Mouse (Mus musculus) midbrain, embryonic 13.5 days (tissue): Measurements from ENCODE around the gene Igf2bp2. TPM values are rescaled to one million over a fixed set of nuclear protein-coding genes. Genes with fewer than 3 reads are reported as not detected.
A peak's percentile ranks its signal among the peaks of the same experiment; 100 is the strongest.

Experiments used
- ATAC-seq: fragments of 200-750 bp; cut with Nextera tagmentation; 2 replicates; pipeline ENCODE4 v1.8.0; 2017; ENCODE audit warnings: mild to moderate bottlenecking, moderate TSS enrichment, moderate library complexity
- H3K27ac ChIP-seq: fragments of 300-500 bp; sonication (generic); 2 replicates; pipeline ENCODE4 v1.5.1; 2015; ENCODE audit warnings: inconsistent platforms, mild to moderate bottlenecking, moderate library complexity
- H3K27me3 ChIP-seq: fragments of 300-500 bp; sonication (generic); 2 replicates; pipeline ENCODE4 v1.6.1; 2015; ENCODE audit warnings: mild to moderate bottlenecking, inconsistent platforms
- H3K36me3 ChIP-seq: fragments of 300-500 bp; sonication (generic); 2 replicates; pipeline ENCODE4 v1.6.1; 2015; ENCODE audit warnings: mild to moderate bottlenecking, inconsistent platforms
- H3K4me1 ChIP-seq: fragments of 300-500 bp; sonication (generic); replicated peaks from 2 replicates; pipeline ENCODE4 v1.6.1; 2015; ENCODE audit warnings: inconsistent platforms
- H3K4me2 ChIP-seq: fragments of 300-500 bp; sonication (generic); replicated peaks from 2 replicates; pipeline ENCODE4 v1.6.1; 2015; ENCODE audit warnings: moderate library complexity, mild to moderate bottlenecking, inconsistent platforms
- H3K4me3 ChIP-seq: fragments of 300-500 bp; sonication (generic); replicated peaks from 2 replicates; pipeline ENCODE4 v1.5.1; 2015; ENCODE audit warnings: mild to moderate bottlenecking, inconsistent platforms
- H3K9ac ChIP-seq: fragments of 300-500 bp; sonication (generic); replicated peaks from 2 replicates; pipeline ENCODE4 v1.6.1; 2015; ENCODE audit warnings: mild to moderate bottlenecking, inconsistent platforms
- H3K9me3 ChIP-seq: fragments of 300-500 bp; sonication (generic); 2 replicates; pipeline ENCODE4 v1.6.1; 2016; ENCODE audit warnings: mild to moderate bottlenecking, inconsistent platforms
- WGBS: fragments of 180-500 bp; shearing (Covaris S2); methylation state at CpG from one replicate; pipeline ENCODE4 v1.1.7; 2015; 5-methylcytosine and 5-hydroxymethylcytosine counted together
- polyA plus RNA-seq: library from polyadenylated mRNA; unstranded; fragments of >200 nt; fragmentation: Nextera tagmentation; extraction: Ambion mirVana; gene quantifications from 2 replicates; pipeline ENCODE4 v1.2.1, GENCODE M21; 2015

The Igf2bp2 gene
- polyA plus RNA-seq, 1 experiment from 2014 or later = 32.2 TPM

DNA sequence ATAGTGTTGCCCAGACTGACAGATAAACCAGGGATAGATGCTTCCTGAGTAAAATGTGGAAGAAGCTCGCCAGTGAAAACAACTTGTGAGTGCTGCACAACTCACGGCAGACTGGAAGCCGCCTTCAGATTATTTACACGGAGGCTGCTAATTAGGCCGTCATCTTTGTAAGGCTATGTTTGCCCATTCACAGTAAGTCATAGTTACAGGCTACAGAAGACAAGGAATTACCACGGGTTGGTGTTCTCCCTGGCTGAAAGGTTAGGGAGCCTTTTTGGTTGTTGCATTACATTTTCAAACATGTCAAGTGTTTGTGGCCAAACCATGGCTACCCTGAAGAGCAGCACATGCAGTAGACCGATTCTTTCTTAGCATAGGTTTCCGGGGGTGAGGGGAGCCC is 1.3 kb upstream of the Igf2bp2 start:
- Histone ChIP-seq H3K36me3 (no peaks in the 10 kb centered on the region), H3K27me3 (no peaks in the 10 kb centered on the region; the same call in 1 of the 2 replicates), H3K27ac (no peak overlapping the region), H3K4me1 (peaks cover 20% of the 10 kb centered on the region), H3K4me3 (no peak overlapping the region), H3K4me2 (0 out of 2 replicates have a peak overlapping the region, but pooled peaks have one; percentile 89), H3K9me3 (no peaks in the 10 kb centered on the region), H3K9ac (no peak overlapping the region)
- ATAC-seq = no peak
- 60% methylated on average over 8 of the region's 8 CpGs for WGBS

DNA sequence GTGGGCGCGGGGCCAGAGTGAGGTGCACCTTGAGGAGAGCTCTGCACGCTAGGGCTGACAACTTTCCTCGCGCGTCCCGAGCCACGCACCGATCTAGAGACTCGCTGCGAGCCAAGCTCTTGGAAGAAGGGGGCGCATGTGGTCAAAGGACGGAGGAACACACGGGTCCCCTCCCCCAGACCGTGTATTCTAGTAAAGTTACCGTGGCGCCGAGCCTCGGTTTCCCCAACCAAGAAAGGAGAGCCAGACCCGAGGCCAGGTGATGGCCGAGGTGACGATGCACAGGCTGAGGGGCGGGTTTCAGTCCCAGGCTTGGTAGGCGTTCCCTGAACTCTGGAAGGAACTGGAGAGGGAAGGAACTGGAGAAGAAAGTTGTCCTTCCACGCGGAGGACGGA is 355 bp upstream of the Igf2bp2 start:
- peak; percentile 78 for ATAC-seq
- Histone ChIP-seq H3K4me1 (peaks cover 26% of the 10 kb centered on the region), H3K36me3 (no peaks in the 10 kb centered on the region), H3K27ac (peak overlapping the region; percentile 89), H3K27me3 (no peaks in the 10 kb centered on the region; the same call in 1 of the 2 replicates), H3K9me3 (no peaks in the 10 kb centered on the region), H3K9ac (peak overlapping the region; percentile 94), H3K4me3 (peak overlapping the region; percentile 93), H3K4me2 (peak overlapping the region; percentile 89)
- under 1% methylated on average over 27 of the region's 27 CpGs for WGBS

DNA sequence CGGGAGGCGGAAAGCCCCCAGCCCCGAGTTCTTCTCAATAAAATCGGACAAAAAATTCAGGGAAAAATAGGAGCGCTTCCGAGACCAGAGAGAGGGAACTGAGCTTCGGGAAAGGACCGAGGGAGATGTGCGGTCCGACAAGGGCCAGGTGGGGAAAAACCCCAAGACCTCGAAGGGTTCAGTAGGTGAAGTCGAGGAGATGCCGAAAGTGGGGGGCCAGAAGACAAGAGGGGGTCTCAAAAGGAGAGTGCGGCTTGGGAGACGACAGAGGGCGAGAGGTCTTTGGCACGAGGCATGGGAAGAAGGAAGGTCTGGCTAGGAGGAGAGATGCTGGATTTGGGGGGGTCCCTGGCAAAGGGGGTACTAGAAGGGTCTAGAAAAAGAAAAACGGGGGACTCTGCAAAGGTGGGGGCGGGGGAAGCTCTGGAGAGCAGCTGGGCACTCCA is 1.0 kb downstream of the Igf2bp2 start:
- peak overlapping the region; percentile 94 for H3K9ac ChIP-seq
- H3K4me2 ChIP-seq = peak overlapping the region; percentile 89
- 1% methylated on average over 19 of the region's 19 CpGs for WGBS
- no peak; the same call in 1 of the 2 replicates for ATAC-seq
- no peaks in the 10 kb centered on the region for H3K9me3 ChIP-seq
- no peaks in the 10 kb centered on the region; the same call in 1 of the 2 replicates for H3K27me3 ChIP-seq
- H3K4me1 ChIP-seq = peaks cover 31% of the 10 kb centered on the region
- peak overlapping the region; percentile 89 for H3K27ac ChIP-seq
- H3K4me3 ChIP-seq = peak overlapping the region; percentile 93
- no peaks in the 10 kb centered on the region for H3K36me3 ChIP-seq

- Histone ChIP-seq H3K9ac (peak overlapping the region; percentile 94), H3K27ac (peak overlapping the region; percentile 89), H3K4me3 (peak overlapping the region; percentile 93), H3K27me3 (no peaks in the 10 kb centered on the region; the same call in 1 of the 2 replicates), H3K4me1 (peaks cover 31% of the 10 kb centered on the region), H3K9me3 (no peaks in the 10 kb centered on the region), H3K36me3 (no peaks in the 10 kb centered on the region), H3K4me2 (peak overlapping the region; percentile 89)
- WGBS = under 1% methylated on average over 71 of the region's 71 CpGs
- ATAC-seq = peak; percentile 43; the same call in 1 of the 2 replicates
These were observed 1.6 kb downstream of the Igf2bp2 start for GRCm38 (mm10) chr16:22161351-22162065.

DNA sequence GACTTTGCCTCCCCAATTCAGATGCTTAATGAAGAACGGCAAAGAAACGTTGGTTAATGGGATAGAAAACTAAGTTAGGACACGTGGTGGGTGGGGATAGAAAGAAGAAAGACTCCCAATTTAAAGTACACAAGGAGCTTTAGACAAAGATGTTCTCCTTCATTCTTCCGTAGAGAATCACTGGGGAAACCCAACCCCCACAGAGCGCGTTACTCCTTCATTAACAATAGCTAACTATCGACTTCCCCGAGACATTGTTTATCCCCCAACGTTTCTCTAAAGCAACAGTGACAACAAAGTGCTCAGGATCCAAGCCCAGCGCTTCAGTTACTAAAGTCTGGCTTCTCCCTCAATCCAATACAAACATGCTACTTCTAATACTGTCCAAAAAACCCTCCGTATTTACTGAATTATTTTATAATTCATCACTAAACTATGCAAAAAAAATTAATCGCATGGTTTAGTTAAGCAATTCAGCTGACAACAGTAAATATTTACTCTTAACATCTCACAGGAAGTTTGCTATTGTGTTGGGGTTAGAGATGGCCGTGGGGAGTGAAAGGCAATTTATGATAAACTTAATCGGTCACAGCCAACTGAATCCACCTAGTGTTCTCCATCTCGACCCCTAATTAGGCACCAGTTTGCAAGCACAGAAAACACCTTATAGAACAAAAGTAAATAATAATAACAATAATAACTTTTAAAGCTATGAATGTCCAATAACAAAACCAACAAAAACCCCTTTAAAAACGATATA is 2.5 kb downstream of the Igf2bp2 start:
- no peaks in the 10 kb centered on the region for H3K36me3 ChIP-seq
- WGBS = under 1% methylated on average over 16 of the region's 16 CpGs
- peak overlapping the region; percentile 21 for H3K9ac ChIP-seq
- H3K4me1 ChIP-seq = peaks cover 31% of the 10 kb centered on the region
- H3K27ac ChIP-seq = no peak overlapping the region
- H3K4me2 ChIP-seq = peak overlapping the region; percentile 89
- H3K27me3 ChIP-seq = no peaks in the 10 kb centered on the region; the same call in 1 of the 2 replicates
- H3K4me3 ChIP-seq = peak overlapping the region; percentile 93
- no peak for ATAC-seq
- no peaks in the 10 kb centered on the region for H3K9me3 ChIP-seq

DNA sequence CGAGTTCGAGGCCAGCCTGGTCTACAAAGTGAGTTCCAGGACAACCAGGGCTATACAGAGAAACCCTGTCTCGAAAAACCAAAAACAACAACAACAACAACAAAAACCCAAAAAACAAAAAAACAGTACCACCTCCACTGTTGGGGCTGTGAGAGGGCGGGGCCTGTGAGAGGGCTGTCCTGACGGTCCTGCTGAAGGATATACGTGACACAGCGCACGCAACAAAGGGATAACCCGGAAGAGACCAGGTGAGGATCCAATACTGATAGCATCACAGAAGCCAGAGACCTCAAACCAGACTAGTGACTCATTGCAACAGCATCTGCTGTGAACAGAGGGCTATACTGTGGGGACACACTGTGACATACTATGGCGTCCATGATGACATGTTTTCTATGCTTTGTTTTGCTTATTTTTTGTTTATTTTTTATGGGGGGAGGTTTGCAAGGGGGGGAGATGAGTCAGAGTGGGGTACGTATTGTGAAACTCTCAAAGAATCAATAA is 10.1 kb downstream of the Igf2bp2 start:
- Histone ChIP-seq H3K27me3 (no peaks in the 10 kb centered on the region), H3K4me2 (no peak overlapping the region), H3K4me1 (peaks cover 31% of the 10 kb centered on the region), H3K9ac (no peak overlapping the region), H3K36me3 (no peaks in the 10 kb centered on the region), H3K4me3 (no peak overlapping the region), H3K9me3 (no peaks in the 10 kb centered on the region), H3K27ac (no peak overlapping the region)
- 93% methylated on average over 11 of the region's 11 CpGs for WGBS
- peak; percentile 49; the same call in 1 of the 2 replicates for ATAC-seq

GRCm38 (mm10) chr16:22151706-22152315 is 11.3 kb downstream of the Igf2bp2 start:
- H3K4me2 ChIP-seq = 0 out of 2 replicates have a peak overlapping the region, but pooled peaks have one; percentile 14
- H3K27ac ChIP-seq = 0 out of 2 replicates have a peak overlapping the region, but pooled peaks have one; percentile 31
- 10% methylated on average over 7 of the region's 11 CpGs for WGBS
- H3K9me3 ChIP-seq = no peaks in the 10 kb centered on the region
- no peak overlapping the region for H3K9ac ChIP-seq
- H3K4me1 ChIP-seq = peaks cover 35% of the 10 kb centered on the region
- no peaks in the 10 kb centered on the region for H3K36me3 ChIP-seq
- no peak for ATAC-seq
- H3K4me3 ChIP-seq = no peak overlapping the region
- H3K27me3 ChIP-seq = no peaks in the 10 kb centered on the region

- WGBS = 34% methylated on average over 2 of the region's 2 CpGs
- ATAC-seq = no peak
- H3K4me3 ChIP-seq = no peak overlapping the region
- no peaks in the 10 kb centered on the region for H3K9me3 ChIP-seq
- H3K27me3 ChIP-seq = no peaks in the 10 kb centered on the region
- H3K4me2 ChIP-seq = no peak overlapping the region
- no peak overlapping the region for H3K27ac ChIP-seq
- peaks cover 35% of the 10 kb centered on the region for H3K4me1 ChIP-seq
- H3K9ac ChIP-seq = no peak overlapping the region
- no peaks in the 10 kb centered on the region for H3K36me3 ChIP-seq
These were observed 12.7 kb downstream of the Igf2bp2 start for GRCm38 (mm10) chr16:22150421-22150820.

- Histone ChIP-seq H3K4me3 (no peak overlapping the region), H3K36me3 (no peaks in the 10 kb centered on the region), H3K27ac (no peak overlapping the region), H3K9ac (no peak overlapping the region), H3K4me2 (no peak overlapping the region), H3K4me1 (peaks cover 35% of the 10 kb centered on the region), H3K27me3 (no peaks in the 10 kb centered on the region), H3K9me3 (no peaks in the 10 kb centered on the region)
- WGBS = 19% methylated on average over 10 of the region's 10 CpGs
- ATAC-seq = no peak
These were observed 13.3 kb downstream of the Igf2bp2 start for GRCm38 (mm10) chr16:22149659-22150345.

DNA sequence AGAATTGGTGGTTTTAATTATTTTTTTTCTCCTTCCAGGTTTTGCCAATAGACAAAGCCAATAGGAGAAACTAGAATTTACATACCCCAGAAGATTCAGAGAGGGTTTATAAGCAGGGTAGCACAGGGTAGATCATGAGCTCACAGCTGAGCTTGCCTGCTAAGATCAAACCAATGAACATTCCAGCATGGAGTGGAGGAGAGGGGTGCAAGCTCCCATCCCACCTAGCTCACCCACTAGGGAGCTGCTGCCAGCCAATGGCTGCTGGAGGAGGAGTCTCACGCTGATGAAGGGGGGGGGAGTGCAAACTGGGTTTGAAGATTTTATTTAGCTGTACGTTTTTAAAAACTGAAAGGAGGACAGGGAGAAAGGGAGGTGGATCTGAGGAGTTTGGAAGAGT is 14.0 kb downstream of the Igf2bp2 start:
- no peak overlapping the region for H3K9ac ChIP-seq
- no peaks in the 10 kb centered on the region for H3K9me3 ChIP-seq
- no peak overlapping the region for H3K4me2 ChIP-seq
- no peak overlapping the region for H3K4me3 ChIP-seq
- WGBS = 16% methylated on average over 2 of the region's 2 CpGs
- ATAC-seq = no peak
- H3K27ac ChIP-seq = no peak overlapping the region
- no peaks in the 10 kb centered on the region for H3K27me3 ChIP-seq
- no peaks in the 10 kb centered on the region for H3K36me3 ChIP-seq
- peaks cover 35% of the 10 kb centered on the region for H3K4me1 ChIP-seq

DNA sequence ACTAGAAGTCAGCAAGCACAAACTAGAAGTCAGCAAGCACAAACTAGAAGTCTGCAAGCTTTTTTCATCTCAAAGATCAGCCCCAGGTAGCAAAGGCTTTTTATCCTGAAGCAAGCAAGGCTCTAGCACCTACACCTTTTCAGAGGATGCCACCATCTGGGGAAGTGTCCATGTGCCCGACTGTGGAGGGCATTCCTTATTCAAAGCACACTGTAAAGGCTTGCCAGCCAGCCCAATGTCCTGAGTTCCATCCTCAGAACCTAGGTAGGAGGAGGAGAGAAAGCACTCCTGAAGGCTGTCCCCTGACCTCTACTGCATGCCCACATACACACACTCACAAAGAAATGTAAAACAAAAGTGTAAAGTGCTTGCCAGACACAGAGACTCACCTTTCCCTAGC is 16.0 kb downstream of the Igf2bp2 start:
- H3K36me3 ChIP-seq = no peaks in the 10 kb centered on the region
- H3K4me3 ChIP-seq = no peak overlapping the region
- H3K9me3 ChIP-seq = no peaks in the 10 kb centered on the region
- H3K9ac ChIP-seq = no peak overlapping the region
- WGBS = 73% methylated on average over 1 of the region's 1 CpGs
- ATAC-seq = no peak
- H3K4me2 ChIP-seq = no peak overlapping the region
- H3K4me1 ChIP-seq = peaks cover 31% of the 10 kb centered on the region
- H3K27me3 ChIP-seq = no peaks in the 10 kb centered on the region
- H3K27ac ChIP-seq = no peak overlapping the region
